Mouse (Mus musculus) lung, postnatal 0 days (tissue): ENCODE results near the gene Gm42715.

Source experiments
- CTCF ChIP-seq: IDR thresholded peaks from 2 replicates; pipeline ENCODE4 v1.5.1; 2016; ENCODE audit warnings: antibody characterized with exemption, mild to moderate bottlenecking
- EP300 ChIP-seq: IDR thresholded peaks from 2 replicates; pipeline ENCODE4 v1.6.1; 2016; ENCODE audit warnings: antibody characterized with exemption, mild to moderate bottlenecking, control low read depth

DNA sequence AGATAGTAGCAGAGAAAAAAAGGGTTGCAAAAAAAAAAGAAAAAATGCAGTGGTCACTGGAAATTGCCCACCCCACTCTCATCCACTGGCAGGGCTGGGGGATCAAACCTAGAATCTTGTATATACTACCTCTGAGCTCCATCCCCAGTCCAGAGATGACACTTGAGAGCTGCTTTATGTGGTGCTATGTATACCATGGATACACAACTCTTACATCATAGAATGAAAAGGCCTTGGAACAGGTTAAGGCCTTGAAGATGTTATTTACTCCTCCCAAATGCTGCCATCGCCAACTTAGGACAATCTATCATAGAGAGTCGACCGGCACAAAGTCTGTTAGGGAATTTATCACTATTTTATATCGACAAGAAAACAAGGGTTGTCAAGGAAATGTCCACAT, 42.5 kb upstream of the Gm42715 start:
- no peak for TF ChIP-seq CTCF
- TF ChIP-seq EP300, result no peak
